Mouse (Mus musculus) ES-E14 (cell line): ENCODE measurements at regions not wholly inside any gene's neighbourhood (a gene's known extent, or its start where the extent isn't known, plus 50 kb on each side); places are given as distances from the start of the nearest gene placed in this dataset.

ENCODE experiments used
- HCFC1 ChIP-seq: IDR thresholded peaks from 2 replicates; pipeline ENCODE4 v1.6.1; 2012; ENCODE audit warnings: low read length, inconsistent platforms, borderline replicate concordance; ENCODE audit not compliant: insufficient read depth
- MAFK ChIP-seq: IDR thresholded peaks from 2 replicates; pipeline ENCODE4 v1.6.1; 2014; ENCODE audit warnings: mild to moderate bottlenecking, low read depth, low read length, inconsistent platforms; ENCODE audit not compliant: insufficient read depth
- ZNF384 ChIP-seq: IDR thresholded peaks from 2 replicates; pipeline ENCODE4 v1.6.1; 2012; ENCODE audit warnings: low read depth, low read length, inconsistent platforms

- TF ChIP-seq MAFK: no peak
- TF ChIP-seq ZNF384: no peak
- no peak for TF ChIP-seq HCFC1
These were observed 1044.1 kb downstream of the Fam181b start for GRCm38 (mm10) chr7:94123781-94124180.
